Mouse (Mus musculus): ENCODE measurements around the gene Cers3.

DNA sequence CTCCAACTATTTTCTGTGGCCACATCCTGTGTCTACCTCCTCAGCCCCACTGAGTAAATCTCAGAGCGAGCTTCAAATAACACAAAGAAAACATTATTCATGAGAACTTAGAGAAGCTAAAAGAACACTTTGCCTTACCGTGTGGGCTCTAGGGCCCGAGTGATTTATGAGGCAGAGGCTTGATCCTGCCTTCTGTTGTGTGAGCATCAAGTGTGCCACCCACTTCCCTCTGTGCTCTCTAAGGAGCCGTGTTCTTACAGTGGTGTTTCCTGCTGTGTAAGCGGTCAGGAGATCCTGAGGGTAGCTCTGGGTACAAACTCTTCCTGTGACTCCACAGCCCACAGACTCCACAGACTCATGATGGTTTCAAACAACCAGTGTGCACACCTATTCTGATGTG, 60.5 kb downstream of the Cers3 start:
- TF ChIP-seq BHLHE40 (IDR thresholded peaks at IDR 0.05; ENCODE audit: low read depth, low read length) (no peak), CHD2 (IDR thresholded peaks at IDR 0.05; ENCODE audit: low read length) (no peak), CTCF (conservative IDR thresholded peaks at IDR 0.05 in 1 of 2, IDR thresholded peaks at IDR 0.05 in 1 of 2; ENCODE audit: low read depth in 2 of 2, low read length in 2 of 2) (no peak)
